Mouse (Mus musculus) cerebellum, adult 11 months (tissue): ENCODE results near the gene Prep.

ENCODE experiments used
- DNase-seq: peaks from one replicate; pipeline ENCODE4 v3.0.0; 2022

The Prep gene

GRCm38 (mm10) chr10:45066931-45067308 lies at the start of gene Prep:
Prep (plus strand) TSS chr10:45067203.
- DNase-seq, result peak; percentile 92

- no peak for DNase-seq
These were observed 49.7 kb upstream of the Prep start for GRCm38 (mm10) chr10:45017352-45017751.

- DNase-seq, result no peak
These were observed 49.2 kb upstream of the Prep start for GRCm38 (mm10) chr10:45017851-45018250.

GRCm38 (mm10) chr10:45019418-45019817 lies 47.6 kb upstream of the Prep start:
- no peak for DNase-seq

GRCm38 (mm10) chr10:45019849-45020248 lies 47.2 kb upstream of the Prep start:
- no peak for DNase-seq

- DNase-seq, result no peak
These were observed 46.7 kb upstream of the Prep start for GRCm38 (mm10) chr10:45020291-45020690.

- no peak for DNase-seq
These were observed 41.8 kb upstream of the Prep start for GRCm38 (mm10) chr10:45025184-45025583.

- DNase-seq, result no peak
These were observed 40.1 kb upstream of the Prep start for GRCm38 (mm10) chr10:45026935-45027334.

- DNase-seq, result peak; percentile 48
These were observed 21.6 kb upstream of the Prep start for GRCm38 (mm10) chr10:45045268-45045928.

GRCm38 (mm10) chr10:45048158-45048557 lies 18.8 kb upstream of the Prep start:
- no peak for DNase-seq

GRCm38 (mm10) chr10:45048622-45049021 lies 18.4 kb upstream of the Prep start:
- no peak for DNase-seq

GRCm38 (mm10) chr10:45051125-45051744 lies 15.8 kb upstream of the Prep start:
- peak; percentile 37 for DNase-seq

- no peak for DNase-seq
These were observed 8.6 kb upstream of the Prep start for GRCm38 (mm10) chr10:45058361-45058760.

GRCm38 (mm10) chr10:45060841-45061240 lies 6.2 kb upstream of the Prep start:
- no peak for DNase-seq

GRCm38 (mm10) chr10:45066131-45066930 lies 672 bp upstream of the Prep start:
- DNase-seq, result no peak

GRCm38 (mm10) chr10:45067436-45067925 lies 478 bp downstream of the Prep start:
- DNase-seq, result no peak

- DNase-seq, result no peak
These were observed 2.6 kb downstream of the Prep start for GRCm38 (mm10) chr10:45069557-45069956.

- no peak for DNase-seq
These were observed 3.4 kb downstream of the Prep start for GRCm38 (mm10) chr10:45070362-45070761.

GRCm38 (mm10) chr10:45070929-45071813 lies 4.2 kb downstream of the Prep start:
- no peak for DNase-seq

- DNase-seq, result no peak
These were observed 5.3 kb downstream of the Prep start for GRCm38 (mm10) chr10:45072339-45072738.

GRCm38 (mm10) chr10:45074543-45074942 lies 7.5 kb downstream of the Prep start:
- no peak for DNase-seq

- no peak for DNase-seq
These were observed 8.6 kb downstream of the Prep start for GRCm38 (mm10) chr10:45075491-45076051.
